Mouse (Mus musculus): ENCODE results near the gene F2rl1.
A peak's percentile ranks its signal among the peaks of the same experiment; 100 is the strongest.
"Not testable (repeated sequence)": the region's sequence is repeated elsewhere in the genome, so short reads cannot be mapped to it uniquely, and the experiment has no call there.

F2rl1 gene

GRCm38 (mm10) chr13:95534131-95534561 is 9.1 kb upstream of the F2rl1 start:
- no peak for DNase-seq (ENCODE audit: inconsistent ontology term)

DNA sequence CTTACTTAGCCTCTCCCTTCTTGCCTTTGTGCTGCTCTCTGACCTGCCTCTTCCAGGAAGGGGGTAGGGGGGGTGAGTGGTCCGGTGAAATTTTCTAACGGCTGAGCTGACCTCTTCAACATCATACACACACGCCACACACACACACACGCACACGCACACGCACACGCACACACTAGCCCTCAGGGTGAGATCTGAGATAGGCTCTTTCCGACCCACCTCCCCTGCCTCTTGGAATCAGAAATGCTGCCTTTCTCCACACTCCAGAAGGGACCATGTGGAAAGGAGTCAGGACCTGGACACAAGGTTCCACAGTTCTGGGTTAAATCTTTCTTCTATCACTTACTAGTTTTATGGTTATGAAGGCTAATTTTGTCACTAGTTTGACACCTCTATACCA is 8.6 kb upstream of the F2rl1 start:
- no peak for DNase-seq (ENCODE audit: inconsistent ontology term)

DNA sequence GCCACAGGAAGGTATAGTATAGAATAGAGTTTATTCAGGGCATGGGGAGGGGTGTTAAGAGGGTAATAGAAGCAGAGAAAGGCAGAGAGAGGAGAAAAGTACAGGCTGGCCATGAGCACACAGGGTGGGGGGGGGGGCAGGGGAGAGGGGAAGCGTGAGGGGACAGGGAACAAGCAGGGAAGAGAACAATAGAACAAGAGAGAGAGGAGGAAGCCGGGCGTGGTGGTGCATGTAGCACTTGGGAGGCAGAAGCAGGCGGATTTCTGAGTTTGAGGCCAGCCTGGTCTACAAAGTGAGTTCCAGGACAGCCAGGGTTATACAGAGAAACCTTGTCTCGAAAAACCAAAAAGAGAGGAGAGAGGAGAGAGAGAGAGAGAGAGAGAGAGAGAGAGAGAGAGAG is 8.1 kb upstream of the F2rl1 start:
- not testable (repeated sequence) for DNase-seq (ENCODE audit: inconsistent ontology term)

DNA sequence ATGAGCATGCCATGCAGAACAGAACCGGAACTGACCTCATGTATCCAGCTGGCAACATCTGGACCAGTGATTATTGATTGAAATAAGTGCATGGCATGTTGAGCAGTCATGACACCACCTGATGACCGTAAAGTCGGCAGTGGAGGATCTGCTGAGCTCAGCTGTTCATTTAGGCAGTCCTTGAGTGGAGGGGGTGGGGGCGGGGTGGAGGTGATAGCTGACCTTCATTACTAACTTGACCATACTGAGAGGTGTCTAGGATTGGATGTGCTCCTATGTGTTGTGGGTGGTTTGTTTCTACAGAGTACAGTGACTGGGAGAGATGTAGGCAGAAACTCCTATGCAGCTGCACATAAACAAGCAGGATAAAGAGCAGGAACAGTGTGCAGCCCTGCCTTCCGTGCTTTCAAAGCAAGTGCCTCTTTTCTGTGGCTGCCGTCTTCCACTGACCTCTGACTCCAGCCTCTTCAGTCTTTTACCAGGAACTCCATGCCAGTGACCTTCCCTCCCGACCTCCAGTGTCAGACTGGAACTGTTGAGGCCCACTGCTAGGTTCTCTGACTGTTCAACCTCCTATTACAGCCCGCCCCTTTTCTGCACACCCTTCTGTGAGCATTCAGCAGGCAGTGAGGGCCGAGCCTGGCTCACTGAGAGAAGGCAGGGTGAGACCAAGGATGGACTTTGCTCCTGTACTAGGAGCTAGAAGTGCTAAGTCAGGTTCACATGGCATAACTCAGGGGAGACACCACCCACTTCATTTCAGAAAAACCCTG is 6.4 kb upstream of the F2rl1 start:
- DNase-seq (ENCODE audit: inconsistent ontology term) = no peak

DNA sequence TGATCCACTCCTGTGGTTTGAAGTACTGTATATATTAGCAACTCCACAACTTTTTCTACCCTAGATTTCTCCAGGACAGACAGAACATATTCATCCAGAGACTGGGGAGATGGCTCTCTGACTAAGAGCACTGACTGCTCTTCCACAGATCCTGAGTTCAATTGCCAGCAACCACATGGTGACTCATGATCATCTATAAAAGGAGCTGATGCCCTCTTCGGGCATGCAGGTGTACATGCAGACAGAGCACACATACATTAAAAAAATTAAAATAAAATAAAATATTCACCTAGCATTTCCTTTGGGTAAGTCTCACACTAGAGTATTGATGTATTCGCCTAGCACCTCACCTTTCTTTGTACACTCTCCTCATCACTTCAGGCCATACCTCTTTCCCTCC is 4.2 kb upstream of the F2rl1 start:
- no peak for DNase-seq (ENCODE audit: inconsistent ontology term)

- DNase-seq (ENCODE audit: inconsistent ontology term) = no peak
These were observed 678 bp downstream of the F2rl1 start for GRCm38 (mm10) chr13:95524424-95524673.

GRCm38 (mm10) chr13:95523659-95524423 is 1.2 kb downstream of the F2rl1 start:
- peak; percentile 73 for DNase-seq (ENCODE audit: inconsistent ontology term)

DNA sequence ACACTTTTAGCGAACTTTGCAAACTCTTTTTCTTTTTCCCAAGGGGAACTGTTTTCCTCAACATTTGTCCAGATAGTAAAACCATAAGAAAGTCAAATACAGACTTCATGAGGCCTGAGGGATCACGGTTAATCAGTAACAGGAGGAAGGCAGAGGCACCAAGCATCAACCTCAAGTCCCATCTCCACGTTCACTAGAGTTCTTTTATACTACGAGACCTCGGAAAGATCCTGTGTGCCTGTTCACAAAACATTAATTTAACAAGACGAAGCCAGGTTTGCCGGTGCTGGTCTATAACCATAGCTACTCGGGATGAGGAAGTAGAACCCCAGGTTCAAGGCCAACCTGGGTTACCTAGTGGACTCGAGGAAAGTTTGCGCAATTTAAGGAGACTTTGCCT is 2.9 kb downstream of the F2rl1 start:
- DNase-seq (ENCODE audit: inconsistent ontology term) = no peak

GRCm38 (mm10) chr13:95521029-95521428 is 4.0 kb downstream of the F2rl1 start:
- no peak for DNase-seq (ENCODE audit: inconsistent ontology term)

- DNase-seq (ENCODE audit: inconsistent ontology term) = peak; percentile 73
These were observed 10.3 kb downstream of the F2rl1 start for GRCm38 (mm10) chr13:95514756-95515155.

- DNase-seq (ENCODE audit: inconsistent ontology term) = no peak
These were observed 15.0 kb downstream of the F2rl1 start for GRCm38 (mm10) chr13:95510054-95510453.

GRCm38 (mm10) chr13:95503279-95503917 is 21.6 kb downstream of the F2rl1 start:
- DNase-seq (ENCODE audit: inconsistent ontology term) = no peak

GRCm38 (mm10) chr13:95496601-95497000 is 28.4 kb downstream of the F2rl1 start:
- DNase-seq (ENCODE audit: inconsistent ontology term) = no peak

GRCm38 (mm10) chr13:95494812-95495211 is 30.2 kb downstream of the F2rl1 start:
- no peak for DNase-seq (ENCODE audit: inconsistent ontology term)

- no peak for DNase-seq (ENCODE audit: inconsistent ontology term)
These were observed 31.7 kb downstream of the F2rl1 start for GRCm38 (mm10) chr13:95493296-95493695.

DNA sequence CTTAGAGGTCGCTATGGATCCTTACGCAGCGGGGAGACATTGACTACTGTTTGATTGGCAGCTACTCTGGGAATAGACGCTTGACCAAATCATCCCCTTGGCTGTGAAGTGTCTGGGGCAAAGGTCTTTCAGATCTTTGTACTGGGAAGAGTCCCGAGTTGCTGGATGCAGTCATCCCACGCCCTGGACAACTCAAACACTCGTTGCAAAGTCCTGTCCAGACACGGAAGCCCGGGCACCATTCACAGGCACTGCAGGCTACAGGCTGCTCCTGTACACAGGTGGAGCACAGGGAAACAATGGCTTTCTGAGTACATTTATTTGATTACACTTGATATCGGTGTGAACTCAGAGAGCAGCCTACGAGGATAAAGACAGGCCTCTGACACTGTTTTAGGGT is 33.7 kb downstream of the F2rl1 start:
- DNase-seq (ENCODE audit: inconsistent ontology term) = no peak

GRCm38 (mm10) chr13:95484664-95485063 is 40.4 kb downstream of the F2rl1 start:
- peak; percentile 77 for DNase-seq (ENCODE audit: inconsistent ontology term)

DNA sequence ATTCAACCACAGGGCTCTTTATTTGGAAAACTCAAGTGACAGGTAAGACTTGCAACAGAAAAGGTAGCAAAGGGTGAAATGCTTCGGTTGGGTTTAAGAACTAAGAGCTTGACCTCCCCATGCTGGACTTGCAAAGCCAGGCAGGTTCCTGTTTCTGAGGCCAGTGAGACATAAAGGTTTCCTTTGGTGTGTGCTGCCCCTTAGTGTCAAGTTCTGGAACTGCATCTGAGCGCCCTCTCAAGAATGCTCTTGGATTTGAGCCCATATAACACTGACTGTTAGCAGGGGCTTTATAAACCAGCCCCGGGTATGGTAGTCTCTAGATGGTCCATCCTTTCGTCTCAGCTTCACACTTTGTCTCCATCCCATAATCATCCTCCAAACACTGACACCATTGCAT is 43.6 kb downstream of the F2rl1 start:
- DNase-seq (ENCODE audit: inconsistent ontology term) = peak; percentile 51

DNA sequence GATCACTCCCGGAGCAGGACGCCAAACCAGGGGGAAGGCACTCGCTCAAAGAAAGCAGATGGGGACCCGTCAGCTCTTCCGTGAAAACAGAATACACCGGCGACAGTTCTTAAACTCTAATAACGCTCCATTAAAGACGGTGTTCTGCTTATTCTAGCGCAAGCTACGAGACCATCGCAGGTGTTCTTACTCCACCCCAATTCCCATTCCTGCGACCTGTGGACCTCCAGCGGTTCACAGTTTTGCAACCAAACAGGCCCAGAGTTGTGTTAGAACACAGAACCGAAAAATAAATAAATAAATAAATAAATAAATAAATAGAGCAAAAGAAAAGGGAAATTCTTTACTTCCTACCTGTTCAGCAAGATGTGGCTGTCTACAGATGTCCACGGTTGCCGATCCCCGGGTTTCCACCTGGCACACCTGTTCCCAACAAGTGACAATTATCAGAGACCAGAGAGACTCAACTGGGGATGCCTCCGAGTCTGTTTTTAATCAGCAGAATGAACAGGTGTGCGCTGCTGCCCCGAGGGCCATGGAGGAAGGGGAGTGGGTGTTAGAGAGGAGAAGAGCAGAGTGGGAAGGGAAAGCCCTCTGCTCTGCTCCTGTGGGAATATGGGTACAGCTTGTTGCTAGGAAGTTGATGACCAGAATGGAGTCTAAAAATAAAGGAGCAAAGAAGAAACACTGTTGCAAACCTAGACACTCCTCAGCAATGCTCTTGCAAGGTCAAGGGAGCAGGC is 46.2 kb downstream of the F2rl1 start, which contains the start of gene S100z:
Gene S100z (minus strand): TSS at position 51 of the 743 bp plus-strand sequence.
- no peak for DNase-seq (ENCODE audit: inconsistent ontology term)

DNA sequence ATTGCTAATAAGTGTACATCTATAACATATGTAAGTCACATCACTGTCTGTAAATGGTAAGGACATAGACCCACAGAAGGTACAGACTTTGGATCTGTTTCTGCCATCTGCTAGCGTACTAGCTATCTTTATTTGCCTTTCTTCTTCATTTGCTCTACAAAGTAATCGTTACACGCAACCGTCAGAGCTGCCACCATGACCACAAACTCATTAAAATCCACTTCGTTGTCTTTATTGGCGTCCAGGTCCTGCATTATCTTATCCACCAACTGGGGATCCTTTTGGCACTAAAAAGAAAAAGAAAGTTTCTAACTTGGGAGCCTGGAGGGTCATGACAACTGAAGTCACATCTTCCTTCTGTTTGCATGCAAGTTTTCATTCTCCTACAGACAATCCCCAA is 47.9 kb downstream of the F2rl1 start:
- no peak for DNase-seq (ENCODE audit: inconsistent ontology term)

DNA sequence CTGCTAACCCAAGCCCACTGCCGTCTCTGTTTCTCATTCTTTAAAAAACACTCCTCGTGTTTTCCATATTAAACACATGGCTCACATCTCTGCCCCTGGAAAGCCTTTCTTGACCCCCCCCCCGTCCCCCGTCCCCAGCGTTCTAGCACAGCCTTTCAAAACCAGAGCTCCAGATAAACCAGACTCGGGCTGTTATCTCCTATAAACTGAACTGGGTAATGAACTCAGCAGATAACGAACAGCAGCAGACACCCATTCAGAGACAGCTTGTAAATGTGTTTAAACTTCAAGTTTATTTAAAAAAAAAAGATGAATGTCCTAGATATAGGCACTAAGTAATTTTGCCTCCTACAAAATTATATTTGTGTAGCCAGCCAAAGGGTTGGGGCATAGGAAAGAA is 49.9 kb downstream of the F2rl1 start:
- no peak for DNase-seq (ENCODE audit: inconsistent ontology term)

- DNase-seq (ENCODE audit: inconsistent ontology term) = no peak
These were observed 50.7 kb downstream of the F2rl1 start for GRCm38 (mm10) chr13:95474294-95474693.
